Mouse (Mus musculus): Measurements from ENCODE around the gene Ankrd33b.

DNA sequence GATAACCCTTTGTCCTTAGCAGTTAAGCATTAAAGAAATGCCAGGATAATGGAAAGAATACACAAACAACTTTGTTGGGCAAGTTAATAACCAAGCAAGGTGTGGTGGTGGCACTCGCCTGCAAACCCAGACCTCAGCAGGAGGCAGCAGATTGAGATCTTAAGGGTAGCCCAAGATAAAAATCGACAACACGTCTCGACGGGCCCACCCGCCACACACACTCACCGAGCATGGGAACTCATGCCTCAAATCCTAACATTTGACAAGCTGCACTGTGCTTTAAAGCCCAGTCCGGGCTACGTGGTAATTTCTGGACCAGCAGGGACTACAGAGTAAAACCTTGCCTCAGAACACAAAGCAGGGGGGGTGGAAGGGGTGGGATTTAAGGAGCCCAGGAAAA is 22.2 kb downstream of the Ankrd33b start:
- TF ChIP-seq CTCF (IDR thresholded peaks at IDR 0.05; ENCODE audit: low read depth, low read length), result no peak
- TF ChIP-seq GATA1 (IDR thresholded peaks at IDR 0.05; ENCODE audit: borderline replicate concordance, low read length), result no peak
